Mouse (Mus musculus) limb, embryonic 15.5 days (tissue): ENCODE results near the gene Ppp1r12c. TPM values are rescaled to one million over a fixed set of nuclear protein-coding genes. Genes with fewer than 3 reads are reported as not detected.

Experiments used
- ATAC-seq: fragments of 200-750 bp; cut with Nextera tagmentation; 2 replicates; pipeline ENCODE4 v1.8.0; 2017; ENCODE audit warnings: low read depth, moderate TSS enrichment; ENCODE audit not compliant: insufficient number of reproducible peaks, low FRiP score, low TSS enrichment
- H3K27ac ChIP-seq: fragments of 300-500 bp; sonication (generic); 2 replicates; pipeline ENCODE4 v1.5.1; 2015; ENCODE audit warnings: moderate library complexity, mild to moderate bottlenecking, inconsistent platforms
- H3K27me3 ChIP-seq: fragments of 300-500 bp; sonication (generic); 2 replicates; pipeline ENCODE4 v1.6.1; 2015; ENCODE audit warnings: inconsistent platforms
- H3K36me3 ChIP-seq: fragments of 300-500 bp; sonication (generic); 2 replicates; pipeline ENCODE4 v1.6.1; 2015; ENCODE audit warnings: inconsistent platforms
- H3K4me1 ChIP-seq: fragments of 300-500 bp; sonication (generic); 2 replicates; pipeline ENCODE4 v1.6.1; 2015; ENCODE audit warnings: inconsistent platforms
- H3K4me2 ChIP-seq: fragments of 300-500 bp; sonication (generic); 2 replicates; pipeline ENCODE4 v1.6.1; 2015; ENCODE audit warnings: mild to moderate bottlenecking, inconsistent platforms
- H3K4me3 ChIP-seq: fragments of 300-500 bp; sonication (generic); 2 replicates; pipeline ENCODE4 v1.5.1; 2015; ENCODE audit warnings: mild to moderate bottlenecking, inconsistent platforms
- H3K9ac ChIP-seq: fragments of 300-500 bp; sonication (generic); 2 replicates; pipeline ENCODE4 v1.6.1; 2015; ENCODE audit warnings: inconsistent platforms
- H3K9me3 ChIP-seq: fragments of 300-500 bp; sonication (generic); 2 replicates; pipeline ENCODE4 v1.6.1; 2016; ENCODE audit warnings: inconsistent platforms
- WGBS: fragments of 180-500 bp; shearing (Covaris S2); methylation state at CpG from one replicate; pipeline ENCODE4 v1.1.7; 2015; 5-methylcytosine and 5-hydroxymethylcytosine counted together
- polyA plus RNA-seq: library from polyadenylated mRNA; unstranded; fragments of >200 nt; fragmentation: Nextera tagmentation; extraction: Ambion mirVana; gene quantifications from 2 replicates; pipeline ENCODE4 v1.2.1, GENCODE M21; 2015

The Ppp1r12c gene
- polyA plus RNA-seq, 1 experiment from 2014 or later = 46.8 TPM

DNA sequence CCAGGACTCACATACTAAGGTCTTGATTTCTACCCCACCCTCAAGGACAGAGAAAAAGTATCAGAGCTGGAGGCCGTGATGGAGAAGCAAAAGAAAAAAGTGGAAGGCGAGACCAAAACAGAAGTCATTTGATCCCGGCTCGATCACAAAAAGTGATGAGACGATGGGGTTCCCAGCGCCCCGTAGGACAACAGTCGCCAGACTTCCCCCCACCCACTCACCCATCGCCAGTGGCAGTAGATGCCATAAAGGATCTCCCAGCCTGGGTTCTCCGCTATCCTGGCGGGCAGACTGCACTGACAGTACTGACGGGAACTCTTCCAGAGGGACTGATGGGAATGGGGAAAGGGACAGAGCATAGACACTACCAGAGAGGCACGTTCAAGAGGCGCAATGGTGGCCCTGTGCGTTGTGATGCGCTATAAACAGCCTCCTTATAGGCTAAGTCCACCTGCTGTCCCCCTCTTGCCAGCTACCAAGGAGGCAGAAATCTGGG, 22.6 kb downstream of the Ppp1r12c start:
- 2% methylated on average over 16 of the region's 16 CpGs for WGBS
- H3K4me3 ChIP-seq = peak overlapping the region; percentile 58
- H3K4me2 ChIP-seq = peak overlapping the region; percentile 93
- H3K27me3 ChIP-seq = peaks cover 20% of the 10 kb centered on the region
- H3K4me1 ChIP-seq = peaks cover 18% of the 10 kb centered on the region
- peaks cover 30% of the 10 kb centered on the region for H3K36me3 ChIP-seq
- ATAC-seq = no peak; the same call in 1 of the 2 replicates
- H3K27ac ChIP-seq = peak overlapping the region; percentile 93
- no peaks in the 10 kb centered on the region for H3K9me3 ChIP-seq
- H3K9ac ChIP-seq = peak overlapping the region; percentile 38

- peaks cover 24% of the 10 kb centered on the region for H3K36me3 ChIP-seq
- peak overlapping the region; percentile 93 for H3K4me2 ChIP-seq
- H3K27me3 ChIP-seq = peaks cover 26% of the 10 kb centered on the region
- H3K9ac ChIP-seq = peak overlapping the region; percentile 38
- peak overlapping the region; percentile 58 for H3K4me3 ChIP-seq
- under 1% methylated on average over 39 of the region's 39 CpGs for WGBS
- no peaks in the 10 kb centered on the region for H3K9me3 ChIP-seq
- H3K4me1 ChIP-seq = peaks cover 18% of the 10 kb centered on the region
- peak overlapping the region; percentile 93 for H3K27ac ChIP-seq
- ATAC-seq = peak; percentile 94
These were observed 23.3 kb downstream of the Ppp1r12c start for GRCm38 (mm10) chr7:4478021-4478795.

DNA sequence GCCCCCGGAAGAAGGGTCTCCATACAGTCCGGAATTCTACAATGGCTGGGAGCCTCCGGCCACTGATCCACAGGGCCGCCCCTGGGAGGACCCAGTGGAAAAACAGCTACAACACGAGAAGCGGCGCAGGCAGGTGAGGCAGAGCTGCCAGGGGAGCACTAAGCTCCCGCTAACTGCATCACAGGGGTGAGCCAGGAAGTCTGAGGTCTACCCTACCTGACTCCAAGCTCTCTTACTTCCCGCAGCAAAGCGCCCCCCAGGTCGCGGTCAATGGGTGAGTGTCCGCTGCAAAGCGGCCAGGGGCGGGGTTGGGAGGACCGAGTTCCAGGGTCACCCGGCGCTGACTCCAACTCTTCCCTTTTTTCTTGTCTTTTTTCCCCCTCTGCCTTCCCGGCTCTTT, 27.5 kb downstream of the Ppp1r12c start:
- H3K9ac ChIP-seq = no peak overlapping the region
- H3K4me3 ChIP-seq = no peak overlapping the region
- no peaks in the 10 kb centered on the region for H3K36me3 ChIP-seq
- H3K27ac ChIP-seq = no peak overlapping the region
- WGBS = 17% methylated on average over 19 of the region's 19 CpGs
- H3K4me2 ChIP-seq = no peak overlapping the region
- peaks cover 53% of the 10 kb centered on the region for H3K27me3 ChIP-seq
- no peaks in the 10 kb centered on the region for H3K9me3 ChIP-seq
- no peak for ATAC-seq
- peaks cover 21% of the 10 kb centered on the region for H3K4me1 ChIP-seq

GRCm38 (mm10) chr7:4471179-4471555, 30.3 kb downstream of the Ppp1r12c start:
- peaks cover 50% of the 10 kb centered on the region for H3K27me3 ChIP-seq
- no peak overlapping the region for H3K27ac ChIP-seq
- 0 out of 2 replicates have a peak overlapping the region, but pooled peaks have one; percentile 26 for H3K9ac ChIP-seq
- H3K4me1 ChIP-seq = peaks cover 11% of the 10 kb centered on the region
- no peaks in the 10 kb centered on the region for H3K36me3 ChIP-seq
- WGBS = under 1% methylated on average over 24 of the region's 24 CpGs
- H3K4me2 ChIP-seq = peak overlapping the region; percentile 80
- ATAC-seq = peak; percentile 72
- peak overlapping the region; percentile 41 for H3K4me3 ChIP-seq
- no peaks in the 10 kb centered on the region for H3K9me3 ChIP-seq

GRCm38 (mm10) chr7:4470275-4471178, 31.0 kb downstream of the Ppp1r12c start:
- Histone ChIP-seq H3K27me3 (peaks cover 47% of the 10 kb centered on the region), H3K4me3 (peak overlapping the region; percentile 41), H3K9me3 (no peaks in the 10 kb centered on the region), H3K27ac (no peak overlapping the region), H3K4me2 (peak overlapping the region; percentile 80), H3K4me1 (peaks cover 11% of the 10 kb centered on the region), H3K36me3 (no peaks in the 10 kb centered on the region), H3K9ac (peak overlapping the region; percentile 26)
- ATAC-seq = peak; percentile 20; the same call in 1 of the 2 replicates
- 3% methylated on average over 35 of the region's 35 CpGs for WGBS

DNA sequence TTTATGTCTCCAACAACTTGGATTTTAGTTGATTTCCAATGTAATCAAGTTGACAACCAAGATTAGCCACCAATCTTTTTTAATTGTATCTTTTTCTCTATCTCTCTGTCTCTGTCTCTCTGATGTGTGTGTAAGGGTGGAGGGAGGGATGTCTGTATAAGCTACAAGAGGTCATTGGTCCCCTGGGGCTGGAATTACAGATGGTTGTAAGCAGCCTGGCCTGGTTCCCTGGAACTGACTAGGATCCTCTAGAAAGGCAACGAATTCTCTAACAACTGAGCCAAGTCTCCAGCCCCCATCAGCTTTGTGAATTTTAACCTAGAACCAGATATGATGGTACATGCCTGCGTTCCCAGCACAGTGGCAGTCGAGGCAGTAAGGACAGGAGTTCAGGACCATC, 33.7 kb downstream of the Ppp1r12c start:
- Histone ChIP-seq H3K36me3 (no peaks in the 10 kb centered on the region), H3K4me2 (no peak overlapping the region), H3K27ac (no peak overlapping the region), H3K4me1 (peaks cover 16% of the 10 kb centered on the region), H3K9me3 (no peaks in the 10 kb centered on the region), H3K4me3 (no peak overlapping the region), H3K27me3 (peaks cover 23% of the 10 kb centered on the region), H3K9ac (no peak overlapping the region)
- ATAC-seq = no peak
- 72% methylated on average over 3 of the region's 3 CpGs for WGBS

DNA sequence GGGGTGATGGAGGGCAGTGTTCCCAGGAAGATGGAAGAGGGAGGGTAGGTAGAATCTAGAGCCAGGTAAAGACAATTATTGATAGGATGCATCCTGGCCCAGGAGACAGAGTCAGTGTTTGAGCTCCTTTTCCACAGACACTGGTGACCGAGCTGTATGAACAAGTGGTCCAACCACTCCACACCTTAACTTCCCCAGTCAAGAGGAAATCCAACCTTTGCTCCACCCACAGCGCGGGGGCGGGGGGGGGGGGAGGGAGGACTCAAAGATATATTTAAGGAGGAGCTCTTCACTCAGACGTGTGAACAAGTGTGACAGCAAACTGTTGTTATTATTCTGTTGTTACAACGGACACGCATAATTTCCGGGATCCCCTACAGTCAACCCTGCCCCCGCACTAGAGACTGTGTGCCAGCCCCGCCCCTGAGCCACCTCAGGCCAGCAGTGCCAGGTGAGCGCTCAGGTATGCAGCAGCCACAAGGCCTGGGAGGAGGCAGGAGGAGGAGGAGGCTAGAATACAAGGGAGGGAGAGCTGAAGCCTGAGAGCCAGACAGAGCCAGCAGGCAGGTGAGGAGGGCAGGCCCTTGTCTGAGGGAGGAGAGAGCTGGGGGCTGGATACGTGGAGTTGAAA, 37.2 kb downstream of the Ppp1r12c start:
- no peaks in the 10 kb centered on the region for H3K36me3 ChIP-seq
- no peak overlapping the region for H3K4me3 ChIP-seq
- no peak overlapping the region for H3K4me2 ChIP-seq
- no peaks in the 10 kb centered on the region for H3K27me3 ChIP-seq
- 0 out of 2 replicates have a peak, but pooled peaks have one; percentile 12 for ATAC-seq
- peak overlapping the region; percentile 67; the same call in 1 of the 2 replicates for H3K27ac ChIP-seq
- 6% methylated on average over 12 of the region's 12 CpGs for WGBS
- H3K9me3 ChIP-seq = no peaks in the 10 kb centered on the region
- no peak overlapping the region for H3K9ac ChIP-seq
- 0 out of 2 replicates have a peak, but pooled peaks cover 6% of the 10 kb centered on the region for H3K4me1 ChIP-seq

- Histone ChIP-seq H3K9me3 (no peaks in the 10 kb centered on the region), H3K27ac (peak within 1 kb of the TSS; percentile 47; the same call in 1 of the 2 replicates), H3K4me3 (peak within 1 kb of the TSS; percentile 29), H3K27me3 (no peaks in the 10 kb centered on the region), H3K4me2 (peak within 1 kb of the TSS; percentile 24), H3K9ac (no peak within 1 kb of the TSS), H3K4me1 (0 out of 2 replicates have a peak, but pooled peaks cover 6% of the 10 kb centered on the region), H3K36me3 (no peaks in the 10 kb centered on the region)
- ATAC-seq = no peak
- WGBS = 66% methylated on average over 15 of the region's 16 CpGs
These were observed 40.7 kb downstream of the Ppp1r12c start, which contains the start of gene Eps8l1 for GRCm38 (mm10) chr7:4460576-4461434. Gene Eps8l1, plus strand, starts transcription at chr7:4460674.

GRCm38 (mm10) chr7:4452644-4453043, 48.8 kb downstream of the Ppp1r12c start:
- Histone ChIP-seq H3K4me2 (no peak overlapping the region), H3K9me3 (no peaks in the 10 kb centered on the region), H3K36me3 (no peaks in the 10 kb centered on the region), H3K4me1 (no peaks in the 10 kb centered on the region), H3K27ac (no peak overlapping the region), H3K9ac (no peak overlapping the region), H3K4me3 (no peak overlapping the region), H3K27me3 (no peaks in the 10 kb centered on the region)
- 13% methylated on average over 4 of the region's 4 CpGs for WGBS
- no peak for ATAC-seq

DNA sequence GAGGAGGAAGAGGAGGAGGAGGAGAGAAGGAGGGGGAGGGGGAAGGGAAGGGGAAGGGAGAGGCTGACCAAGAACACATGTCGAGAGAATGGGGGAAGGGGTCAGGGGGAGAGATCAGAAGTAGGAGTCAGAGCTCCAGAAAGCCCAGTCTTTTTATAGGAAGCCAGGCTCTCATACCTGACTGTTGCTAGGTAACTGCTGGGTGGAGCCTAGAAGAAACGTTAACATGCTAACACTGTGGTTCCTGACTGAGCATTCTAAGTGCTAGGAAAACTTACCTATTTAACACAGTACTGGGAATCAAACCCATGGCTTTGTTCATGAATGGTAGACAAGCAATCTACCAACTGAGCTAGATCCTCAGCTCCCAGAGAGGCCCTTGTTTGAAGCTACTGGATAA, 52.3 kb downstream of the Ppp1r12c start:
- Histone ChIP-seq H3K9me3 (no peaks in the 10 kb centered on the region), H3K9ac (no peak overlapping the region), H3K27ac (no peak overlapping the region), H3K27me3 (no peaks in the 10 kb centered on the region), H3K4me1 (peaks cover 7% of the 10 kb centered on the region), H3K4me2 (no peak overlapping the region), H3K36me3 (0 out of 2 replicates have a peak, but pooled peaks cover under 1% of the 10 kb centered on the region), H3K4me3 (no peak overlapping the region)
- no peak for ATAC-seq
- WGBS = 8% methylated on average over 2 of the region's 2 CpGs
